Mouse (Mus musculus) ES-E14 (cell line): Measurements from ENCODE around the gene Cux2. TPM values are rescaled to one million over a fixed set of nuclear protein-coding genes. Genes with fewer than 3 reads are reported as not detected.

ENCODE experiments used
- DNase-seq: peaks from one replicate; pipeline ENCODE4 v3.0.0-alpha.2; 2013; ENCODE audit warnings: low read depth, low spot score
- H3K27ac ChIP-seq: 2 replicates; pipeline ENCODE4 v1.5.1; 2012; ENCODE audit warnings: low read depth, mild to moderate bottlenecking, low read length, moderate library complexity, mixed read lengths; ENCODE audit not compliant: poor library complexity, insufficient read depth, severe bottlenecking
- H3K36me3 ChIP-seq: 2 replicates; pipeline ENCODE4 v1.6.1; 2012; ENCODE audit warnings: mild to moderate bottlenecking, low read length, moderate library complexity, mixed read lengths; ENCODE audit not compliant: control insufficient read depth, poor library complexity, insufficient read depth, severe bottlenecking
- H3K4me1 ChIP-seq, 2 experiments: fragments of 150-350 bp in 1 of 2; sonication (generic) in 1 of 2; 2 replicates each; pipeline ENCODE4 v1.6.1; 2012; ENCODE audit warnings: low read length in 2 of 2, mild to moderate bottlenecking in 1 of 2, mixed read lengths in 1 of 2; ENCODE audit not compliant: control insufficient read depth in 2 of 2, insufficient read depth in 2 of 2, poor library complexity in 1 of 2
- H3K4me3 ChIP-seq, 2 experiments: fragments of 150-350 bp in 1 of 2; sonication (generic) in 1 of 2; 2 replicates each; pipeline ENCODE4 v1.5.1; 2012; ENCODE audit warnings: low read length in 2 of 2, low read depth in 1 of 2, mild to moderate bottlenecking in 1 of 2, mixed read lengths in 1 of 2; ENCODE audit not compliant: insufficient read depth in 1 of 2, poor library complexity in 1 of 2, severe bottlenecking in 1 of 2
- H3K9ac ChIP-seq: 2 replicates; pipeline ENCODE4 v1.6.1; 2012; ENCODE audit warnings: low read depth, mild to moderate bottlenecking, low read length, mixed read lengths; ENCODE audit not compliant: poor library complexity, insufficient read depth, severe bottlenecking
- H3K9me3 ChIP-seq: fragments of 150-350 bp; sonication (generic); 2 replicates; pipeline ENCODE4 v1.6.1; 2012; ENCODE audit warnings: low read depth, mild to moderate bottlenecking, low read length; ENCODE audit not compliant: control insufficient read depth, insufficient read depth
- CHD2 ChIP-seq: IDR thresholded peaks from 2 replicates; pipeline ENCODE4 v1.6.1; 2014; ENCODE audit warnings: mild to moderate bottlenecking, low read depth, low read length, inconsistent platforms
- HCFC1 ChIP-seq: IDR thresholded peaks from 2 replicates; pipeline ENCODE4 v1.6.1; 2012; ENCODE audit warnings: low read length, inconsistent platforms, borderline replicate concordance; ENCODE audit not compliant: insufficient read depth
- MAFK ChIP-seq: IDR thresholded peaks from 2 replicates; pipeline ENCODE4 v1.6.1; 2014; ENCODE audit warnings: mild to moderate bottlenecking, low read depth, low read length, inconsistent platforms; ENCODE audit not compliant: insufficient read depth
- ZC3H11A ChIP-seq: IDR thresholded peaks from 2 replicates; pipeline ENCODE4 v1.6.1; 2012; ENCODE audit warnings: low read depth, mild to moderate bottlenecking, inconsistent platforms, low read length, borderline replicate concordance
- ZNF384 ChIP-seq: IDR thresholded peaks from 2 replicates; pipeline ENCODE4 v1.6.1; 2012; ENCODE audit warnings: low read depth, low read length, inconsistent platforms
- in situ Hi-C, 2 experiments: fragments of 600-800 bp; cut with MboI; formaldehyde crosslinking; loops; one replicate each; pipeline ENCODE4 v1.15.1; 2025; ENCODE audit warnings: low sequenced_read_pairs in 2 of 2, inconsistent platforms in 1 of 2; ENCODE audit not compliant: unreplicated experiment in 2 of 2
- total RNA-seq: library from RNA; depleted of rRNA; stranded (reverse); fragments of 300-350 nt; gene quantifications from 2 replicates; pipeline ENCODE4 v1.2.3, GENCODE M21; 2012

Cux2 gene
- total RNA-seq, 1 experiment: 1.8 TPM

DNA sequence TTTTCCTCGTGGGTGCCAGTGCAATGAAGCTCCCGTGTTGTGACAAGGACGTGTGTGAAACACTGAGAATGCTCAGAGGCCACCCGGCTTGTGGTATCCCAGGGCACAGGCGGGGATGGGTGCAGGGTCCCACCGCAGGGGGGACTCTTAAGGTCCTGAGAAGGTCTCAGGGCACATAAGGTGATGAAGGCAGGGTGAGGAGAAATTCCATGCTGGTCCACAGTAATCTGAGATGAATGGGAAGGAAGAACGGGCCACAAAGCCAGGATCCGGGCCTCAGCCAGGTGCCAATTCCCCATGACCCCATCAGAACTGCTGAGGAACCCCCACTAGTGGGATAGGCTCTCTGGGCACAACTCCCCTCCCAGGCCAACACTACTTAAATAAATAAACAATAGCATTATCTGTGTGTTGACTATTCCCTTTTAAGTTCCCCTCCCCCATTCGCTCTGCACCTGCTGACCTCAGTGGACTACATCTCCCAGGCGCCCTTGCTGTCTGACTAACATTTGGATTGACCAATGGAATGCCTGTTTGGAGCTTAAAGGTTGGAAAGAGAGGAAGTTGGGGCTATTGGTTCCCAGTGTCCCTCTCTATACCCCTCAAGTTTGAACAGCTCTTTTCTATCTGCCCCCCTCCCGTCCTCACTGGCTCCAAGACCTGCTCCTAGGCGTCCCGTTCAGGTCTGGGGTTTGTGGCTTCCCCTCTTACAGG, 4.4 kb upstream of the Cux2 start:
- H3K27ac ChIP-seq: no peak overlapping the region
- in situ Hi-C loops: loop anchor here in 1 of 2 experiments (10.0 kb wide), 1 partner anchor 109 kb away; no protein-coding TSS in a partner anchor
- H3K36me3 ChIP-seq: no peaks in the 10 kb centered on the region
- H3K9me3 ChIP-seq: no peaks in the 10 kb centered on the region
- H3K9ac ChIP-seq: peak overlapping the region; percentile 48; the same call in 1 of the 2 replicates
- peaks cover 3 to 8% of the 10 kb centered on the region in 2 experiments; a peak in 1 of 4 replicates for H3K4me1 ChIP-seq
- DNase-seq: no peak
- TF ChIP-seq MAFK (0 out of 2 replicates have a peak, but pooled peaks have one; percentile 5), CHD2 (peak; percentile 39; the same call in 1 of the 2 replicates), ZC3H11A (no peak), ZNF384 (no peak), HCFC1 (peak; percentile 97)
- H3K4me3 ChIP-seq: peak overlapping the region; percentile 45 to 55

DNA sequence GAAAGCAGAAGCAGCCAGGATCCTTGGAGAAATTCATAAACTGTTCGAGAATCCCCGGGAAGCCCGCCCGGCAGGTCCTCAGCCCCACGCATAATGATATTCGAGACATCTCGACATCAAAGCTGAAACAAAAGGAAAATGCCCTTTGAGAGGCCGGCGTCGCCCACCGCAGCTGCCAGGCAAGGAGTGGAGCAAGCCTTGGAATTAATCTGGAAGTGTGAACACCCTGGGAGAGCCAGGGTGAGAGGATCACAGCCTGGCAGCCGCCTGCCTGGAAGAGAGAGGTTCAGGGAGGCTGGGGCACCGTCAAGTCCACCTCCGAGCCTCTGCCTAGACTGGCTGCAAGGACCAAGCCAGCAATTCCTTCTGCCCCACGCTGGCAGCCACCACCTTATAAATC, 3.7 kb upstream of the Cux2 start:
- Histone ChIP-seq H3K27ac (no peak overlapping the region), H3K36me3 (no peaks in the 10 kb centered on the region), H3K9ac (peak overlapping the region; percentile 31; the same call in 1 of the 2 replicates), H3K9me3 (no peaks in the 10 kb centered on the region), H3K4me1 (peaks cover 0 to 5% of the 10 kb centered on the region in 2 experiments; a peak in 2 of 4 replicates), H3K4me3 (peak overlapping the region; percentile 45)
- in situ Hi-C loops: loop anchor here in 1 of 2 experiments (10.0 kb wide), 1 partner anchor 109 kb away; no protein-coding TSS in a partner anchor
- DNase-seq: no peak
- TF ChIP-seq HCFC1: no peak

DNA sequence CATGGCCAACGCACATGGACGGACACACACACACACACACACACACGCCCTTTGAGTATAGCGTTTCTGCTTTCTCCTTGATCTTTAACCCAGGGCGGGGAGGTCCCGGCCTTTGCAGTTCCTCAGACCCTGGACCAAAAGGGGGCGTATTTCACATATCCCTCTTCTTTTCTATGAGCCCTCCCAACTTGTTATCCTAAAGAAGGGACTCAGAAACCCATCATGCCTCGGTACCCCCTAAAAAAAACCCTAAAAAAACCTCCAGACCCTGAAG, 867 bp upstream of the Cux2 start:
- H3K9me3 ChIP-seq: no peaks in the 10 kb centered on the region
- peak overlapping the region; percentile 80 to 84 for H3K4me3 ChIP-seq
- no peak overlapping the region for H3K27ac ChIP-seq
- TF ChIP-seq HCFC1 (no peak), ZNF384 (no peak), MAFK (no peak), ZC3H11A (no peak), CHD2 (no peak)
- peaks cover 2 to 11% of the 10 kb centered on the region in 2 experiments; a peak in 3 of 4 replicates for H3K4me1 ChIP-seq
- in situ Hi-C loops: loop anchor here in 1 of 2 experiments (10.0 kb wide), 1 partner anchor 106 kb away; no protein-coding TSS in a partner anchor
- H3K36me3 ChIP-seq: no peaks in the 10 kb centered on the region
- H3K9ac ChIP-seq: 0 out of 2 replicates have a peak overlapping the region, but pooled peaks have one; percentile 38
- no peak for DNase-seq

DNA sequence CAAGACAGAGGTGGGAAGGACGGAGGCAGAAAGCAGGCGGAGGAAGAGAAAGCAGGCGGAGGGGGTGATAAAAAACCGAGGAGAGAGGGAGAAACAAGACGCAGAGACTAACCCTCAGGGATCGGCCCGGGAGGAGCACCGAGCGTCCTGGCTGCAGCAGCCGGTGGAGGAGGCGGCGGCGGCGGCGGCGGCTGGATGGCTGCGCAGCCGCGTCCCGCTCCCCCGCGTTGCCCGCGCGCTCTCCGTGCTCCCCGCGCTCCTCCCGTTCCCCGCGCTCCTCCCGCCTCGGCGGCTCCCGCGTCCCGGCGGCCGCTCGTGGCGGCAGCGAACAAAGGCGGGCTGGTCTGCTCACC, 262 bp downstream of the Cux2 start:
- Histone ChIP-seq H3K9me3 (no peaks in the 10 kb centered on the region), H3K9ac (peak overlapping the region; percentile 78), H3K27ac (no peak overlapping the region), H3K36me3 (no peaks in the 10 kb centered on the region), H3K4me1 (peaks cover 2 to 12% of the 10 kb centered on the region in 2 experiments; a peak in 3 of 4 replicates), H3K4me3 (peak overlapping the region; percentile 80 to 84)
- no peak for DNase-seq
- TF ChIP-seq MAFK (no peak), HCFC1 (no peak), CHD2 (no peak), ZNF384 (no peak), ZC3H11A (no peak)
- in situ Hi-C loops: loop anchor here in 1 of 2 experiments (10.0 kb wide), 1 partner anchor 105 kb away; no protein-coding TSS in a partner anchor
